Mouse (Mus musculus): ENCODE measurements at regions not wholly inside any gene's neighbourhood (a gene's known extent, or its start where the extent isn't known, plus 50 kb on each side); places are given as distances from the start of the nearest gene placed in this dataset.

DNA sequence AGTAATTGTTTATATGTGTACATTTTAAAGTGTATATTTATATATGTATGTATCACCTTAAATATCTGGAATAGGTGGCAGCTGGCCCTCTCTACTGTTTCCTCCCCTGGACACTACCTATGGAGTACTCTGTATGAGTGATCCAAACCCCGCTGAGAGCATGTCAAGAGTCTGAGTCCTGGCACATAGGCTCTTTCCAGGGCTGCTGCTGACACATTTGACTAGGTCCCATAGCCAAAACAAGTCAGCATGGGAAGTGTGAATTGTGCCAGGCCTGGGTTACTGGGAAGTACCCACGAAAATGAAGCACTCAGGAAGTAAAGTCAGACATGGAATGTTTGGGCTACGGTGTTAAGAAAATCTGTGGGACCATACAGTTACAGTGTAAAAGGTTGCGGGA, 321.1 kb downstream of the Mef2c start:
- TF ChIP-seq CTCF (IDR thresholded peaks at IDR 0.05; ENCODE audit: low read depth, low read length), result no peak
- TF ChIP-seq POLR2A (IDR thresholded peaks at IDR 0.05; ENCODE audit: insufficient read depth, low read length), result no peak

Data from ES-Bruce4 (cell line).